Mouse (Mus musculus): ENCODE results near the gene Metrn. TPM values are rescaled to one million over a fixed set of nuclear protein-coding genes. Genes with fewer than 3 reads are reported as not detected.

The Metrn gene
- total RNA-seq (2023) = 10 to 100 TPM; 16.1 to 17.2 TPM

DNA sequence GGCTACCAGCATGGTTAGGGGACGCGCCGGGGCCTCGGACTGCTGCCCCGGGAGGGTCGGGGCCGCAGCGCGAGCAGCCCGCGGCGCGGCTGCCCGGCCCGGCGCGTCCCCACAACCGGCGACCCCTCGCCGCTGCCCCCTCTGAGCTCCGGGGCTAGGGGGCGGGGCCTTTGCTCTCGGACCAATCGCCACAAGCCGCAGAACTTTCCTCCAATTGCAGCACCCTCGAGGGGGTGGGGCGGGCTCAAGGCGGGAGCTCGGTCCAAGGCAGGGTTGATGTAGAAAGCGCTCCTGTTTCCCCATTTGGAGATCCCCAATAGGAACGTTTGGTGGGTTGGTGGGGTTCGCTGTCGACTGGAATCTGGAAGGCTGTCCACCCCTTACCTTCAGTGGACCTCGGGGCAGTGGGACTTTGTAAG, at the start of gene Metrn:
TSS of gene Metrn (minus strand) at position 186 of the 419 bp plus-strand sequence.

DNA sequence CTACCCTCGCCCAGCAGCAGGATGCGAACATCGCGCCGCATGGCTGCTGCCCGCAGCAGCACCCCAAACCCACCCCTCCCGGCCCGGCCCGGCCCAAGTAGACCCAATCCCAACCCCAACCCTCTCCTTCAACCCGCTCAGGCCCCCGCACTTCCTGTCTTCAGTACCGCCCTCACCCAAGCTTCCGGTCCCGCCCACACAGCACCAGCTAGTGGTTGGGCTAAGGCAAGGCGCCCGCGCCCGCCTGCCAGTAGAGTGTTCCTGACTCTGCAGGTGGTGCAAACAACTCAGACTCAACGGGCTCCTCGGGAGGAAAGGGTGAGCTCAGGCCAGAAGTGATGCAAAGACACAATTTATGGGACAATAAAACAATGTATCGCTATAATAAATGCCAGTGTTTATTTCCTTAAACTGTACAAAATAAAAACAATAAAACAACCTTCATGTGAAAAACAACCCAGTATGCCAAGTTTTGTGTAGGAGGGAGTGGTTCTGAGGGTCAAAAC, 47.5 kb upstream of the Metrn start, which contains the start of gene Rhot2:
TSS of gene Rhot2 (minus strand) at position 456 of the 506 bp plus-strand sequence.

DNA sequence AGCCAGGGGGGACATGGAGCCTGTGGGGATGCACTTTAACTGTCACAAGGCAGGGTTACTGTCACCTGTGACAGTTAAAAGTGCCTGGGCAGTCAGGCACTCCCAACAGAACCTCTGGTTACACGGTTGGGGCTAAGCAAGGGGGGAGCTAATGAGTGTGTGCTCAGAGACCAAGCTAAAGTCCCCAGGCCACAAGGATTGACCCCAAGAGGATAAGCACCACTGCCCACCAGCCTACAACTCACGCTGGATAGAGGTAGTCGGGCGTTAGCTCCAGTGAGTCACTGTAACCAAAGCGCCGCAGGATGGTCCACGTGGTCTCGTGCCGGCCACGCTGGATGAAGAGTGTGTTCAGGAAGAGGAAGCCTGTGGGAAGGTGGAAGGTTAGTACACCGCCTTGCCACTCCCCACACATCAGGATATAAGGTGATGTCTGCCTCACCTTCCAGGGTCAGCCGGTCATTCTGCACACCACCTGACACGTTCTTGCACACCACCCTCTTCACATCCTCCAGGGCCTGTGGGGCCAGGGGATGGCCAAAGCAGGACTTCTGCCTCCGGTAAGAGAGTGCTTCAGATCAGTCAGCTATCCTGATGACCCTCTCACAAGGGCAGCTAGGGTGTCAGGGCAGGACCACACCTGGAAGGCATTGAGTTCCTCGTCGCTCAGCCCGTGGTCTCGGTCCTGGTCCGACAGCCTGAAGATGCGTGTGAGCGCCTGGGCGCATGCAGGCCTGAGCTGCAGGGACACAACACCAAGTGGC, 44.4 kb upstream of the Metrn start, which contains the start of gene Gm20683:
TSS of gene Gm20683 (minus strand) at position 647 of the 764 bp plus-strand sequence.

DNA sequence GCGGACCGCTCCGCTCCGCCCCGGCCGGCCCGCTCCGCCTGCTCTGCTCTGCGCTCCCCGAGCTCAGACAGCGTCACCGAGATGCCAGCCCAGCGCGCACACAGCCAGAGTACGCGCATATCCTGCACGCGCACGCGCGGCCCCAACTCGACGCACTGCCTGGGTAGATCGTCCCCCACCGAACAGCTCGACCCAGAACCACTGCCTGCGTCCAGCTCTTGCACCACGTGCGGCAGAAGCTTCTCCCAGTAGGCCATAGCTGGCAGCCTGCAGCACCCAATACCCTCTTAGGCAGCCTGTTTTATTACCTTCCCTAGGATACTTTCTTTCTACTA, 40.1 kb upstream of the Metrn start, which contains the start of gene Rhbdl1:
TSS of gene Rhbdl1 (minus strand) at position 220 of the 335 bp plus-strand sequence.

DNA sequence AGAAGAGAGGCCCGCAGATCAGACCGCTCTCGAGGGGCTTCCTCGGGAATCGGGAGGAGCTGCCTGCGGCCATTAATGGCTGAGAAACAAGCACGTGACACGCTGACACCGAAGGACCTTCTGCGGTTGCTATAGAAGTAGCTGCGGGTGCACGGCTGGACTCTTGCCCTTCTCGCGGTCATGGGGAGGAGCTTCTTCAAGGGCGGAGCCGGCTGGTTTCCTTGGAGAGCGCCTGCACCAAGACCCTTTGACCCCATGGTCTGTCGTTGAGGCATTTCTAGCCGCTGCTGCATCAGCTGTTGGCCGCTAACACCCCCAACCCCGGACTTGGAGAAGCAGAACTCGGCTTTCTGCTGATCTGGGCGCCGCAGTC, 36.3 kb upstream of the Metrn start, which contains the start of gene Stub1:
TSS of gene Stub1 (minus strand) at position 114 of the 373 bp plus-strand sequence.

DNA sequence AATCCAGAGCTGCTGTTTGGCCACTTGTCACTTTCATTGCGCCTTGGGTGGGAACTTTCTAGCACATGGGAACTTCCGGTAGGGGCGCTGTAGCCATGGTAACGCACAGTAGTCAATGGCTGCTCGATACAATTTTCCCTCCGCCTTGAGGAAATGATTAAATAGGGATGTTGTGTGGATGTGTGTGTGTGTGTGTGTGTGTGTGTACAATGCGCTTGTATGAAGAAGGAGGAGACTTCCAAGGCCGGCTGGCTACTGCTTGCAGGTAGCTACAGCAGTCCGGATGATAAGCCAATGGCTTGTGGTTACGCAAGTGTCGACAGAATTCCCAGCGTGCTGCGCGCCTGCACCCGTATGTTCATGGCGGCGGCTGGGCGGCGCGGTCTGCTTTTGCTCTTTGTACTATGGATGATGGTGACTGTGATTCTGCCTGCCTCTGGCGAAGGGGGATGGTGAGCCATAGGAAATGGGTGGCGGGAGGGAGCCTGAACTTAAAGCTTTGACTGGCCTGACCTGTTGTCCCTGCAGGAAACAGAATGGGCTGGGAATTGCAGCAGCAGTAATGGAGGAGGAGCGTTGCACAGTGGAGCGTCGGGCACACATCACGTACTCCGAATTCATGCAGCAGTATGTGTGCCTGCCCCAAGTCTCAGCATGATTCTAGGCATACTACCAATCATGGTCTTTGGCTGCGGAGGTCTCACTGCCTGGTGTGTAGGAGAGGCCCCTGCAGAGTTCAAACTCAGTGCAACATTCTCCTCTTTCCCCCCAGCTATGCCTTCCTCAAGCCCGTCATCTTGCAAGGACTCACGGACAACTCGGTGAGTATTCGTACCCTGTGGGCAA, 32.0 kb upstream of the Metrn start, which contains the start of gene Jmjd8:
TSS of gene Jmjd8 (plus strand) at position 156 of the 846 bp plus-strand sequence.

DNA sequence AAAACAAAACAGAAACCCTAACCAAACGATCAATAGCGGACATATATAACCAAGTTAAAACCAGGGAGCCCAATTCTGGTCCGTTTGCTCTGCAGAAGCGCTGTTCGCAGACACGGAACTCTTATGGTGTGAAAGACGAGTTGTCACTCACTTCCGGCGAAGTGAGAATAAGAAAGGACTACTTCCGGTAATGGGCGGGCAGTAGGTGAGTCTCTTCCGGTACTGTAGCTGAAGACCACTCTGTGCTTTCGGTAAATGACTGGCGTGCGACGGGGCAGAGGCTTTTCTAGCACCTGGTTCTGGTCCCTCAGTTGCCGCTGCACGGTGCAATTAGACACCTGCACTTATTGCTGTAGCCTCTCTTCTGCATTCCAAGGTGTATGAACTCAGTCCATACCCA, 26.5 kb upstream of the Metrn start, which contains the start of gene Wdr24:
TSS of gene Wdr24 (plus strand) at position 176 of the 400 bp plus-strand sequence.

DNA sequence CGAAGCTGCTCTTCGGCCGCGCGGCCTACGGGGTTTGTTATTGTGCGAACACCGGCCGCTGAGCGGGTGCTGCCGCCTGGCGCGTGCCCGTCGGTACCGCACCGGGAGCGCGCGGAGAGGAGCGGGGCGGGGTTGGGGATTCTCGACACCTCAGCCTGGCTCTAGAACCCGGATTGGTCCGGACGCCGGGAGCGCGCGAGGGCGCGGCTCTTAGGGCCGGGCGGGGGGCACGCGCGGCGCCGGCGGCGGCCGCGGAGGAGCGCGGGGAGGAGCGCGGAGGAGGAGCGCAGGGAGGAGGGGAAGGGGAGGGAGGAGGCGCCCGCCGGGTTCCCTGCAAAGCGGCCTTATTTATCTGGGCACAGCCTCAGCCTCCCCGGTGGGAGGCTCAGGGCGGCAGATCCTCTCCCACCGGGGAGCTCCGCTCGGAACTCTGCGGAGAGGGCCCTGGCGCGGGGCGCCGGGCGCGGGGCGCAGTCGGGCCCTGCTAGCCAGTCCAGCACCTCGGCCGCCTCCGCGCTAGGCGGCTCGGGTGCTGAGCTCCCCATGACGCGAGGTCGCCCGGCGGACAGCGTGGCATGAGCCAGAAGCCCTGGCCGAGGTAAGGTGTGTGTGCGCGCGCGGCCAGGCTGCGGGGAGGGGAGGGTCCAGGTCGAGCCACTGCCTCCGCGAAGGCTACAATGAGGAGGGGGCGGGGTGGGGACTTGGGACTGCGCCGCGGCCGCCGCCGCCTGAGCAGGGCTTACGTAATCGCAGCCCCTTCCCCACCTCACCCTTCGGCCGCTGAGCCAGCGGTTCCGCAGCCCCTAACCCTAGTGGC, 12.1 kb upstream of the Metrn start, which contains the start of gene Fbxl16:
TSS of gene Fbxl16 (plus strand) at position 297 of the 817 bp plus-strand sequence.

DNA sequence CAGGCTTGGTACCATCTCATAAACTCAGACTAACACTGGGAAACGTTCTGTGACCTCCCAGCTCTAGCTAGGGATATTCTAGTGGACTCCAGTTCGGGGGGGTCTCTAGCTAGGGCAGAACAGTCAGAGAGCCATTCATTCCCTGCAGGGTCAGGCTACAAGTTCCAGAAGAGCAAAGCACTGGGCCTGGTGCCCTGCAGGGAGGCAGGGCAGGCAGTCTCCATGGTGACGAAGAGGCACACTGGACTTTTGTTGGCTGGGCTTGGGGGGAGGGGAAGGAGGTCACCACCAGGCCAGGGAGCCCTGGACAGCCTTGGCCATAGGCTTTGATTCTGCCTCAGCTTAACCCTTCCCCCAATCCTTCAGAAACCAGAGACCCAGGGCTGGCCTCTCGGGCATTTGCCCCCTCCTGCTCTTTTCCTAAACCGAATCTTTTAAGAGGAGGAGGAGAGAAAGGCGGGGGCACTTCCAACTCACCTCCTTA, 1.3 kb downstream of the Metrn start, which contains the start of gene AC134908.4:
TSS of gene AC134908.4 (minus strand) at position 51 of the 484 bp plus-strand sequence.

DNA sequence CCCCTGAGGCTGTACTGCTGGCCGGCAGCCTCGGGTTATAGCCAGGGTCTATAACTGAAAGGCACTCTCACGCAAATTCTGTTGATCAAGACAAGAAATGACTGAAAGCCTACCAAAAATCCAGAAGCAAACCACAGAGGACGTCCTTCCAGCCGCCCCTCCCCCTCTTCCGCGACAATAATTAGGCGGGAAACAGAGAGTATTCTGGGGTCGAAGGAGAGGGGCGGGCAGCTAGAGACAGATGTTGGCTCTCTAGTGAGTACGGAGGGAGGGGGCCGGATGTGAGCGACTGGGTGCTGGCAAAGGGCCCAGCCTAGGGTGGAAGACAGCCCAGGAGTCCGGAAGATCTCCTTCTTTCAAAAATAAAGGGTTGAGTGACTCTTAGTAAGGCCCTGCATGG, 4.3 kb downstream of the Metrn start, which contains the start of gene Fam173a:
TSS of gene Fam173a (minus strand) at position 287 of the 400 bp plus-strand sequence.

DNA sequence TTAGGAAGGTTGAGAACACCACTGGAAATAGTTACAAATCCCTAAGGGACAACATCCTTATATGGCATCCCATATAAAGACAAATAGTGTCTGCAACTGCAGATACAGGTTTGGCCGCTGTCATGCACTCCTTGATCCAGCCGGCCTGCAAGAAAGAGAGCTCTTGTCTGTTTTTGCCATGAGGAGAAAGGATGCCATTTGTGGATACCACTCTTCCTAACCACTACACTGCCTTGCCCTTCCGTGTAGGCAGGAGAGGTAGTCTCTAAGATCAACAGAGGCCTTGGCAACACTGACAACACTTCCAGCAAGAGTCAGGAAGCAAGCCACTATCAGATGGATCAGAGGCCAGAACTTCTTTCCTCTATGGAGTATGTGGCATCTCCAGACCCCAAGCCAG, 10.7 kb downstream of the Metrn start, which contains the start of gene Ccdc78:
TSS of gene Ccdc78 (plus strand) at position 301 of the 400 bp plus-strand sequence.

DNA sequence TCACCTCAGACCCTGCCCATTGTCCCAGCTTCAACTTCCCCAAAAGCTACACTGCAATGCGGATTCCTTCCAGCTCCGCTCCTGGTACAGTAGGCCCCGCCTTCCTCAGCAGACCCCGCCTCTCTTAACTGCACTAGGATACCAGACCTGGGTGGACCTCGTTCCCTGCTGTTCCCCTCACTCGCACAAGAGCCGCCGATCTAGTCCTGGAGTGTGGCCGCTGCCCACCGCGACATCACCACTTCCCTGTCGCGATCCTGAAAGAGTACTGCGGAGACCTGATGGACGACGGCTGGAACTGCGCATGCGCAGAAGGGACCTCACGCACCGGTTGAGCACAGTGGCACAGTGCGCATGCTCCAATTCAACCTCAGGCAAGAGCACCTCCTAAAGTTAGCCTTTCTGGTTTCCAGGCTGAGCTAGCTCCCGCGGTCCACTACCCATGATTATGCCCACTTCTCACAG, 11.6 kb downstream of the Metrn start, which contains the start of gene Haghl:
TSS of gene Haghl (minus strand) at position 393 of the 465 bp plus-strand sequence.

DNA sequence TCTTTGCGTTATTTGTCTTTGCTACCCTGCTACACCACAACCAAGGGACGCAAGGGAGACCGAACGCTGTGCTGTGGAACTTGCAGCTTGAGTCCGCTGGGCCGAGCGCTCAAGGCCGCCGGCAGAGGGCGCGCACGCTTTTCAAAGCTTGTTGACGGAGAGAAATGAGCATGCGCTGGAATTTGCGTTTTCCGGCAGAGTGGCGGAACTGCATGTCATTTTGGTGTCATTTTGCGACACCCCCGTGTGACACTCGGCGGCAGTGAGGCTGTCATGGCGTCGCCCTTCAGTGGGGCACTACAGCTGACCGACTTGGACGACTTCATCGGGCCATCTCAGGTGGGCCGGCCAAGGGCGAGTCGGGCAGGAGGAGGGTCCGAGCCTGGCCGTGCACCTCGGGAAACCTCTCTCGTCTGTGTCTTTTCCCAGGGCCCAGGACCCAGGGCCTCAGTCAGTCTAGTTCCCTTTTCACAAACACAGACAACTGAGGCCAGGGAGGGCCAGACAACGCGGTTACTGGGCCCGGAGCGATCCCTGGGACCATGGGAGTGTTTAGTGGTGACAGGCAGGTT, 23.3 kb downstream of the Metrn start, which contains the start of gene Narfl:
TSS of gene Narfl (plus strand) at position 228 of the 572 bp plus-strand sequence.

DNA sequence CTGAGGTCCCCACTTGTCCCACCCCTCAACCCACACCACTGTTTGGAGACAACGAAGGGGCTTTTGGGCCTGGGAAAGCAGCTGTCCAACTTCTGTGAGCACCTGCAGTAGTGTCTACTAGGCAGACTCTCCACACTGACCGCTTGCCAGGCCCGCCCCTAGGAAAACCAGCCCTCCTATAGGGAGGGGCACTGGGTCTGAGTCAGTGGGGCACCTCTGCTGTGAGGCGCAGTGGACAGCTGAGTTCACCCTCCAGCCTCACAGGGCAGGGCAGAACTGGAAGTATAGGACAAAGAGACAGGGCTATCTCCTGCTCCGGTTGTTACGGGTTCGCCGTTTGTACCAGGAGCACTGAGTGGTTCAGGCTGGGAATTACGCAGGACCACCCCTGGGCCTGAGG, 42.7 kb downstream of the Metrn start, which contains the start of gene Msln:
TSS of gene Msln (minus strand) at position 138 of the 400 bp plus-strand sequence.

Other genes with a start within 250 kb of the Metrn start
- not detected for gene Sox8, start 226.4 kb downstream of the Metrn start, total RNA-seq (2023)
- gene Lmf1, start 218.1 kb downstream of the Metrn start, total RNA-seq (2023) = 10 to 100 TPM; 13.6 to 14.3 TPM
- gene Gng13, start 80.0 kb downstream of the Metrn start, total RNA-seq (2023) = not detected
- 10 to 100 TPM; 20.2 to 26.7 TPM for gene Chtf18, start 69.7 kb downstream of the Metrn start, total RNA-seq (2023)
- gene Rpusd1, start 69.5 kb downstream of the Metrn start, total RNA-seq (2023) = 1 to 10 TPM; 6.4 TPM
- gene Mslnl, start 61.1 kb downstream of the Metrn start, total RNA-seq (2023) = not detected
- not detected for gene Msln, start 42.8 kb downstream of the Metrn start, total RNA-seq (2023)
- gene Narfl, start 23.4 kb downstream of the Metrn start, total RNA-seq (2023) = 10 to 100 TPM; 20.6 to 26.5 TPM
- gene Haghl, start 11.5 kb downstream of the Metrn start, total RNA-seq (2023) = 10 to 100 TPM; 10.6 to 16.5 TPM
- gene Ccdc78, start 10.6 kb downstream of the Metrn start, total RNA-seq (2023) = not detected
- 10 to 100 TPM; 33.6 to 34.8 TPM for gene Fam173a, start 4.2 kb downstream of the Metrn start, total RNA-seq (2023)
- gene AC134908.4, start 1.5 kb downstream of the Metrn start, total RNA-seq (2023) = under 1 TPM in 1 of 2 experiments, not detected in 1; 0.66 TPM
- gene Fbxl16, start 11.9 kb upstream of the Metrn start, total RNA-seq (2023) = not detected
- 10 to 100 TPM; 13.2 to 15.2 TPM for gene Wdr24, start 26.5 kb upstream of the Metrn start, total RNA-seq (2023)
- 10 to 100 TPM; 12.4 to 16.8 TPM for gene Jmjd8, start 31.7 kb upstream of the Metrn start, total RNA-seq (2023)
- gene Stub1, start 36.3 kb upstream of the Metrn start, total RNA-seq (2023) = 10 to 100 TPM; 45.6 to 55.2 TPM
- gene Rhbdl1, start 40.2 kb upstream of the Metrn start, total RNA-seq (2023) = 1 to 10 TPM; 2.3 to 2.5 TPM
- 1 to 10 TPM; 2.7 to 4.2 TPM for gene Gm20683, start 44.6 kb upstream of the Metrn start, total RNA-seq (2023)
- gene Rhot2, start 47.7 kb upstream of the Metrn start, total RNA-seq (2023) = 10 to 100 TPM; 37.5 to 40.0 TPM
- 10 to 100 TPM; 28.2 to 31.0 TPM for gene Wdr90, start 64.4 kb upstream of the Metrn start, total RNA-seq (2023)
- 1 to 10 TPM; 3.8 to 4.2 TPM for gene Mcrip2, start 71.6 kb upstream of the Metrn start, total RNA-seq (2023)
- 10 to 100 TPM; 10.2 to 10.3 TPM for gene Mettl26, start 77.9 kb upstream of the Metrn start, total RNA-seq (2023)
- 1 to 10 TPM; 2.5 to 3.8 TPM for gene Wfikkn1, start 83.7 kb upstream of the Metrn start, total RNA-seq (2023)
- 10 to 100 TPM; 16.6 to 19.2 TPM for gene Rab40c, start 122.6 kb upstream of the Metrn start, total RNA-seq (2023)
- gene Pigq, start 147.8 kb upstream of the Metrn start, total RNA-seq (2023) = 100 to 1,000 TPM in 1 of 2 experiments, 10 to 100 TPM in 1; 70.2 to 101 TPM
- under 1 TPM; 0.20 to 0.93 TPM for gene Nhlrc4, start 147.8 kb upstream of the Metrn start, total RNA-seq (2023)
- not detected for gene A930017K11Rik, start 155.4 kb upstream of the Metrn start, total RNA-seq (2023)
- gene Capn15, start 188.7 kb upstream of the Metrn start, total RNA-seq (2023) = 10 to 100 TPM; 17.0 to 22.0 TPM